Mouse (Mus musculus) lung, embryonic 15.5 days (tissue): ENCODE data around the gene Plppr3. TPM values are rescaled to one million over a fixed set of nuclear protein-coding genes. Genes with fewer than 3 reads are reported as not detected.

ENCODE experiments used
- ATAC-seq: fragments of 200-750 bp; cut with Nextera tagmentation; 2 replicates; pipeline ENCODE4 v1.8.0; 2017; ENCODE audit warnings: moderate number of reproducible peaks, borderline replicate concordance; ENCODE audit not compliant: low FRiP score, low TSS enrichment; ENCODE audit errors: extremely low read depth
- H3K27ac ChIP-seq: fragments of 300-500 bp; sonication (generic); 2 replicates; pipeline ENCODE4 v1.5.1; 2015; ENCODE audit warnings: moderate library complexity, mild to moderate bottlenecking, inconsistent platforms
- H3K27me3 ChIP-seq: fragments of 300-500 bp; sonication (generic); 2 replicates; pipeline ENCODE4 v1.6.1; 2015; ENCODE audit warnings: inconsistent platforms
- H3K36me3 ChIP-seq: fragments of 300-500 bp; sonication (generic); 2 replicates; pipeline ENCODE4 v1.6.1; 2015; ENCODE audit warnings: inconsistent platforms
- H3K4me1 ChIP-seq: fragments of 300-500 bp; sonication (generic); 2 replicates; pipeline ENCODE4 v1.6.1; 2015; ENCODE audit warnings: inconsistent platforms
- H3K4me2 ChIP-seq: fragments of 300-500 bp; sonication (generic); 2 replicates; pipeline ENCODE4 v1.6.1; 2015; ENCODE audit warnings: inconsistent platforms, mild to moderate bottlenecking, moderate library complexity
- H3K4me3 ChIP-seq: fragments of 300-500 bp; sonication (generic); 2 replicates; pipeline ENCODE4 v1.5.1; 2015; ENCODE audit warnings: mild to moderate bottlenecking, inconsistent platforms
- H3K9ac ChIP-seq: fragments of 300-500 bp; sonication (generic); 2 replicates; pipeline ENCODE4 v1.6.1; 2015; ENCODE audit warnings: inconsistent platforms
- H3K9me3 ChIP-seq: fragments of 300-500 bp; sonication (generic); 2 replicates; pipeline ENCODE4 v1.6.1; 2016; ENCODE audit warnings: inconsistent platforms
- WGBS: fragments of 180-500 bp; shearing (Covaris S2); methylation state at CpG from one replicate; pipeline ENCODE4 v1.1.7; 2015; 5-methylcytosine and 5-hydroxymethylcytosine counted together
- polyA plus RNA-seq: library from polyadenylated mRNA; unstranded; fragments of >200 nt; fragmentation: Nextera tagmentation; extraction: Ambion mirVana; gene quantifications from 2 replicates; pipeline ENCODE4 v1.2.1, GENCODE M21; 2015

Plppr3 gene
- polyA plus RNA-seq, 1 experiment from 2014 or later = 32.4 TPM

- 0 out of 2 replicates have a peak, but pooled peaks have one; percentile 28 for ATAC-seq
- peak overlapping the region; percentile 15 for H3K4me3 ChIP-seq
Observed at GRCm38 (mm10) chr10:79881981-79882380, 7.5 kb upstream of the Plppr3 start.

GRCm38 (mm10) chr10:79880721-79881120, 6.3 kb upstream of the Plppr3 start:
- Histone ChIP-seq H3K9me3 (no peaks in the 10 kb centered on the region), H3K27me3 (peaks cover 25% of the 10 kb centered on the region), H3K27ac (no peak overlapping the region), H3K4me1 (peaks cover 31% of the 10 kb centered on the region), H3K4me2 (0 out of 2 replicates have a peak overlapping the region, but pooled peaks have one; percentile 25), H3K4me3 (no peak overlapping the region), H3K9ac (no peak overlapping the region; the same call in 1 of the 2 replicates), H3K36me3 (no peaks in the 10 kb centered on the region)
- ATAC-seq = no peak
- WGBS = 12% methylated on average over 9 of the region's 9 CpGs

More at GRCm38 (mm10) chr10:79881981-79882380, 7.5 kb upstream of the Plppr3 start:
- Histone ChIP-seq H3K27ac (no peak overlapping the region), H3K9ac (no peak overlapping the region), H3K36me3 (no peaks in the 10 kb centered on the region), H3K4me2 (peak overlapping the region; percentile 50), H3K4me1 (peaks cover 31% of the 10 kb centered on the region), H3K9me3 (no peaks in the 10 kb centered on the region), H3K27me3 (peaks cover 25% of the 10 kb centered on the region)
- WGBS = 5% methylated on average over 22 of the region's 22 CpGs

- Histone ChIP-seq H3K27ac (no peak overlapping the region), H3K4me1 (peaks cover 38% of the 10 kb centered on the region), H3K4me3 (no peak overlapping the region), H3K9me3 (no peaks in the 10 kb centered on the region), H3K9ac (no peak overlapping the region), H3K36me3 (no peaks in the 10 kb centered on the region), H3K4me2 (no peak overlapping the region), H3K27me3 (peaks cover 25% of the 10 kb centered on the region)
- WGBS = 19% methylated on average over 3 of the region's 3 CpGs
- no peak for ATAC-seq
Observed at GRCm38 (mm10) chr10:79879527-79879926, 5.1 kb upstream of the Plppr3 start.

- H3K4me2 ChIP-seq = no peak overlapping the region
- H3K27ac ChIP-seq = no peak overlapping the region
- H3K9me3 ChIP-seq = no peaks in the 10 kb centered on the region
- peaks cover 43% of the 10 kb centered on the region for H3K4me1 ChIP-seq
- no peak overlapping the region for H3K4me3 ChIP-seq
- no peak overlapping the region for H3K9ac ChIP-seq
- H3K27me3 ChIP-seq = peaks cover 17% of the 10 kb centered on the region
- 47% methylated on average over 12 of the region's 12 CpGs for WGBS
- H3K36me3 ChIP-seq = no peaks in the 10 kb centered on the region
- no peak for ATAC-seq
Observed at GRCm38 (mm10) chr10:79877757-79878156, 3.3 kb upstream of the Plppr3 start.

GRCm38 (mm10) chr10:79877174-79877573, 2.7 kb upstream of the Plppr3 start:
- no peaks in the 10 kb centered on the region for H3K9me3 ChIP-seq
- WGBS = 41% methylated on average over 1 of the region's 1 CpGs
- H3K4me2 ChIP-seq = no peak overlapping the region
- H3K36me3 ChIP-seq = no peaks in the 10 kb centered on the region
- no peak overlapping the region for H3K9ac ChIP-seq
- H3K4me1 ChIP-seq = peaks cover 39% of the 10 kb centered on the region
- peaks cover 12% of the 10 kb centered on the region for H3K27me3 ChIP-seq
- no peak for ATAC-seq
- H3K27ac ChIP-seq = no peak overlapping the region
- H3K4me3 ChIP-seq = no peak overlapping the region

GRCm38 (mm10) chr10:79873715-79874289, 632 bp downstream of the Plppr3 start:
- peak overlapping the region; percentile 71 for H3K9ac ChIP-seq

GRCm38 (mm10) chr10:79873313-79873712, 1.1 kb downstream of the Plppr3 start:
- Histone ChIP-seq H3K4me1 (peaks cover 20% of the 10 kb centered on the region), H3K27ac (no peak overlapping the region), H3K9ac (no peak overlapping the region), H3K27me3 (no peaks in the 10 kb centered on the region), H3K4me2 (peak overlapping the region; percentile 87), H3K36me3 (no peaks in the 10 kb centered on the region), H3K9me3 (no peaks in the 10 kb centered on the region), H3K4me3 (peak overlapping the region; percentile 52)
- WGBS = 11% methylated on average over 6 of the region's 6 CpGs
- no peak for ATAC-seq

More at GRCm38 (mm10) chr10:79873715-79874289, 632 bp downstream of the Plppr3 start:
- H3K36me3 ChIP-seq = no peaks in the 10 kb centered on the region
- peak overlapping the region; percentile 87 for H3K4me2 ChIP-seq
- H3K9me3 ChIP-seq = no peaks in the 10 kb centered on the region
- H3K27me3 ChIP-seq = no peaks in the 10 kb centered on the region
- peak overlapping the region; percentile 52 for H3K4me3 ChIP-seq
- peaks cover 20% of the 10 kb centered on the region for H3K4me1 ChIP-seq
- peak; percentile 16; the same call in 1 of the 2 replicates for ATAC-seq
- H3K27ac ChIP-seq = no peak overlapping the region
- WGBS = under 1% methylated on average over 26 of the region's 26 CpGs

- Histone ChIP-seq H3K27ac (no peak overlapping the region), H3K4me2 (peak overlapping the region; percentile 87), H3K9me3 (no peaks in the 10 kb centered on the region), H3K4me1 (peaks cover 20% of the 10 kb centered on the region), H3K4me3 (peak overlapping the region; percentile 52; the same call in 1 of the 2 replicates), H3K9ac (no peak overlapping the region), H3K27me3 (no peaks in the 10 kb centered on the region), H3K36me3 (no peaks in the 10 kb centered on the region)
- no peak for ATAC-seq
- WGBS = 41% methylated on average over 3 of the region's 3 CpGs
Observed at GRCm38 (mm10) chr10:79872862-79873261, 1.6 kb downstream of the Plppr3 start.

- ATAC-seq = no peak
- no peak overlapping the region for H3K27ac ChIP-seq
- no peak overlapping the region for H3K9ac ChIP-seq
- peaks cover 17% of the 10 kb centered on the region for H3K4me1 ChIP-seq
- H3K9me3 ChIP-seq = no peaks in the 10 kb centered on the region
- no peaks in the 10 kb centered on the region for H3K36me3 ChIP-seq
- H3K4me3 ChIP-seq = no peak overlapping the region
- 87% methylated on average over 8 of the region's 8 CpGs for WGBS
- H3K27me3 ChIP-seq = no peaks in the 10 kb centered on the region
- H3K4me2 ChIP-seq = no peak overlapping the region
Observed at GRCm38 (mm10) chr10:79871845-79872244, 2.6 kb downstream of the Plppr3 start.

- Histone ChIP-seq H3K9me3 (no peaks in the 10 kb centered on the region), H3K4me3 (no peak overlapping the region), H3K36me3 (peaks cover 40% of the 10 kb centered on the region), H3K27me3 (no peaks in the 10 kb centered on the region), H3K9ac (no peak overlapping the region), H3K27ac (no peak overlapping the region), H3K4me1 (peaks cover 5% of the 10 kb centered on the region; the same call in 1 of the 2 replicates), H3K4me2 (no peak overlapping the region)
- WGBS = 74% methylated on average over 11 of the region's 11 CpGs
- ATAC-seq = no peak
Observed at GRCm38 (mm10) chr10:79866601-79867000, 7.8 kb downstream of the Plppr3 start.

GRCm38 (mm10) chr10:79865801-79866295, 8.6 kb downstream of the Plppr3 start:
- no peak for ATAC-seq
- no peaks in the 10 kb centered on the region for H3K9me3 ChIP-seq
- H3K9ac ChIP-seq = no peak overlapping the region
- peak overlapping the region; percentile 2; the same call in 1 of the 2 replicates for H3K27ac ChIP-seq
- H3K4me2 ChIP-seq = no peak overlapping the region
- peaks cover 5% of the 10 kb centered on the region; the same call in 1 of the 2 replicates for H3K4me1 ChIP-seq
- H3K4me3 ChIP-seq = no peak overlapping the region
- no peaks in the 10 kb centered on the region for H3K27me3 ChIP-seq
- 62% methylated on average over 19 of the region's 19 CpGs for WGBS
- peaks cover 47% of the 10 kb centered on the region for H3K36me3 ChIP-seq

GRCm38 (mm10) chr10:79865189-79865601, 9.2 kb downstream of the Plppr3 start:
- Histone ChIP-seq H3K27me3 (no peaks in the 10 kb centered on the region), H3K36me3 (peaks cover 54% of the 10 kb centered on the region), H3K9me3 (no peaks in the 10 kb centered on the region), H3K4me2 (no peak overlapping the region), H3K4me1 (peaks cover 6% of the 10 kb centered on the region), H3K9ac (no peak overlapping the region), H3K4me3 (no peak overlapping the region), H3K27ac (peak overlapping the region; percentile 2; the same call in 1 of the 2 replicates)
- 57% methylated on average over 12 of the region's 12 CpGs for WGBS
- peak; percentile 29 for ATAC-seq
